Mouse (Mus musculus): Measurements from ENCODE around the gene Asxl1. TPM values are rescaled to one million over a fixed set of nuclear protein-coding genes. Genes with fewer than 3 reads are reported as not detected.

The Asxl1 gene
- polyA plus RNA-seq, 2 experiments = 19.4 to 28.5 TPM

DNA sequence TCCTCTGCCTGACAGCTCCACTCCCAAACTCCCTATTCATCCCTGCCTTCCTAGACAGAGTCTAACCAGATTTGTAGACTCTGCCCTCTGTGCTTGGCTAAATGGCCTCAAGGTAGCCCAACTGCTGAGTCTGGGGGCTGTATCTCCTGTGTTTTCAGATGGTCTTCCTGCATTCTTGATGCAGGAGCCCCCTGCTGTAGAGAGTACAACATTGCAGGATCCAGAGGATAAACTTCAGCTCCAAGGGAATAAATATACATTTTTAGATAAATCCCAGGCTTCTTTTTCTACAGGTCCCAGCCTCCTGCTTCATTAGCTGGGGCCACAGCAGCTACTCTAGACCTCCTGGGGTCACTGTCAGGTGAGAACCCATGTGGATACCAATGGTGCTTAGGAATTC, 75.6 kb downstream of the Asxl1 start:
- H3K4me2 ChIP-seq (replicated peaks; ENCODE audit: low read depth, low read length, severe bottlenecking) = no peak overlapping the region
- H3K27ac ChIP-seq (replicated peaks; ENCODE audit: low read depth, low read length) = no peak overlapping the region
- no peaks in the 10 kb centered on the region for H3K4me1 ChIP-seq (ENCODE audit: control insufficient read depth, insufficient read depth, low read length)
- ATAC-seq (ENCODE audit: low FRiP score, low read depth) (no peak), DNase-seq (ENCODE audit: low spot score) (no peak)
- no peaks in the 10 kb centered on the region for H3K27me3 ChIP-seq (ENCODE audit: control insufficient read depth, insufficient read depth, low read length)
- no peak for TF ChIP-seq POLR2A (IDR thresholded peaks at IDR 0.05; ENCODE audit: borderline replicate concordance, extremely low read depth, insufficient read depth, insufficient read length)
- peaks cover 52% of the 10 kb centered on the region for H3K36me3 ChIP-seq (ENCODE audit: control insufficient read depth, insufficient read depth, low read length)
- H3K9me3 ChIP-seq (ENCODE audit: control insufficient read depth, low read length) = no peaks in the 10 kb centered on the region
- no peak overlapping the region for H3K9ac ChIP-seq (ENCODE audit: low read depth, low read length, severe bottlenecking)
- H3K4me3 ChIP-seq (replicated peaks; ENCODE audit: low read length) = no peak overlapping the region

DNA sequence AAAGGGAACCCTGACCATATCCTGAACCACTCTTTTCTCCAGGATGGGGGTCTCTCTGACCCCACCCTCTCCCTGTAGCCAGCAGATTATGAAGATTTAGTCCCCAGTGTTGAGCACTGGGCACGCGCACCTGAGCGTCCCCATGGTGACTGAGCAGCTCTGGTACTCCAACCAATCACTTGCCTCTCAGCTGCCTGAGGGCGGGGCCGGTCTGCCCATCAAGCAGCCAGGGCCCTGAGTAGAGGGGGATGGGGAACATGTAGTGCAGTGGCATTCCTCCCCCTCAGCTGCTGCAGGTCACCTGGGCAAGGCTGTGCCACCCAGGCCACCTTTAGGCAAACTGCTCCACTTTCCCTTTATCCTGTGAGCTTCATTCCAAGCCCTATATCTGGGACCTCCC, 76.4 kb downstream of the Asxl1 start:
- no peak for ATAC-seq (ENCODE audit: low FRiP score, low read depth)
- Histone ChIP-seq H3K4me1 (ENCODE audit: control insufficient read depth, insufficient read depth, low read length) (no peaks in the 10 kb centered on the region), H3K4me2 (replicated peaks; ENCODE audit: low read depth, low read length, severe bottlenecking) (no peak overlapping the region), H3K36me3 (ENCODE audit: control insufficient read depth, insufficient read depth, low read length) (peaks cover 44% of the 10 kb centered on the region), H3K27me3 (ENCODE audit: control insufficient read depth, insufficient read depth, low read length) (no peaks in the 10 kb centered on the region), H3K27ac (replicated peaks; ENCODE audit: low read depth, low read length) (no peak overlapping the region), H3K9me3 (ENCODE audit: control insufficient read depth, low read length) (no peaks in the 10 kb centered on the region), H3K4me3 (replicated peaks; ENCODE audit: low read length) (no peak overlapping the region), H3K9ac (ENCODE audit: low read depth, low read length, severe bottlenecking) (no peak overlapping the region)
- no peak for DNase-seq (ENCODE audit: low spot score)
- TF ChIP-seq POLR2A (IDR thresholded peaks at IDR 0.05; ENCODE audit: borderline replicate concordance, extremely low read depth, insufficient read depth, insufficient read length) = no peak
- WGBS = 42% methylated on average over 5 of the region's 5 CpGs

DNA sequence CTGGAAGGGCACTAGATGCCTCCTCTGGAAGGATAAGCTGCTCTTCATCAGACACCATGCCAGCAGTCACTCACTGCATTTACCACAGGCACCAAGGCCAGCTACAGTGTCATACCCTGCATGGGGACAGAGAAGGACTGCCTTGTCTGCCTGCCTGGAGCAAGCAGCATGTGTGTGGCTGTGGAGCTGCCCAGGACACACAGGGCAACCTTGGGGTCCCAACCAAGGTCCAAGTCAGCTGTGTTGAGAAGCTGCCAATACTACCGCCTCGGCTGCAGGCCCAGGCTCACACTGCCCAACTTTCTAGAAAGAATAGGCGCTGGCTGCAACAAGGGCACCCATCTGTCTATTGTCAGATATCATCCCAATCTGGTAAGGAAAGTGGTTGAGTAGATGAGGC, 77.5 kb downstream of the Asxl1 start:
- Histone ChIP-seq H3K4me2 (replicated peaks; ENCODE audit: low read depth, low read length, severe bottlenecking) (no peak overlapping the region), H3K9me3 (ENCODE audit: control insufficient read depth, low read length) (no peaks in the 10 kb centered on the region), H3K9ac (ENCODE audit: low read depth, low read length, severe bottlenecking) (no peak overlapping the region), H3K27ac (replicated peaks; ENCODE audit: low read depth, low read length) (no peak overlapping the region), H3K27me3 (ENCODE audit: control insufficient read depth, insufficient read depth, low read length) (no peaks in the 10 kb centered on the region), H3K36me3 (ENCODE audit: control insufficient read depth, insufficient read depth, low read length) (peaks cover 41% of the 10 kb centered on the region), H3K4me1 (ENCODE audit: control insufficient read depth, insufficient read depth, low read length) (no peaks in the 10 kb centered on the region), H3K4me3 (replicated peaks; ENCODE audit: low read length) (no peak overlapping the region)
- no peak for ATAC-seq (ENCODE audit: low FRiP score, low read depth)
- TF ChIP-seq POLR2A (IDR thresholded peaks at IDR 0.05; ENCODE audit: borderline replicate concordance, extremely low read depth, insufficient read depth, insufficient read length) = no peak
- 80% methylated on average over 3 of the region's 3 CpGs for WGBS
- no peak for DNase-seq (ENCODE audit: low spot score)

DNA sequence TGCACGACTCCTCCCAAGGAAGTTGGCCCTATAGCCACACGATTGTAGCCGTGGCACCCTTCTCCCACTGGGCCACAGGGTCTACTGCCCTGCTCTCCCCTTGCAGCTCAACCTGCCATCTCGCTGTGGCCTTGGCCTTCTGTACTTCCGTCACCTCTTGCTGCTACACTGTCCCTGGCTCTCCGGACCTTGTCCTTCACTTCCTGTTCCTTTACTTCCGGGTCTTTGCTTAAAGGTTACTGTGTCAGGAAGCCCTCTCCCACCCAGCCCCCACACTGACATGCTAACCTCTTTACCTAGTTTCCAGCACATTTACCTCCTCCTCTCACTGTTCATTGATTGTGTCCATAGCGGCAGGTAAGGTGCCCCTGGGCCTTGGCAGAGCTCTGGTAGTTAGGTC, 78.9 kb downstream of the Asxl1 start:
- no peak for DNase-seq (ENCODE audit: low spot score)
- Histone ChIP-seq H3K4me3 (replicated peaks; ENCODE audit: low read length) (no peak overlapping the region), H3K4me1 (ENCODE audit: control insufficient read depth, insufficient read depth, low read length) (no peaks in the 10 kb centered on the region), H3K4me2 (replicated peaks; ENCODE audit: low read depth, low read length, severe bottlenecking) (no peak overlapping the region), H3K9ac (ENCODE audit: low read depth, low read length, severe bottlenecking) (no peak overlapping the region), H3K36me3 (ENCODE audit: control insufficient read depth, insufficient read depth, low read length) (peaks cover 35% of the 10 kb centered on the region), H3K27me3 (ENCODE audit: control insufficient read depth, insufficient read depth, low read length) (no peaks in the 10 kb centered on the region), H3K27ac (replicated peaks; ENCODE audit: low read depth, low read length) (no peak overlapping the region), H3K9me3 (ENCODE audit: control insufficient read depth, low read length) (no peaks in the 10 kb centered on the region)
- WGBS = 88% methylated on average over 8 of the region's 8 CpGs
- no peak for TF ChIP-seq POLR2A (IDR thresholded peaks at IDR 0.05; ENCODE audit: borderline replicate concordance, extremely low read depth, insufficient read depth, insufficient read length)
- no peak for ATAC-seq (ENCODE audit: low FRiP score, low read depth)

DNA sequence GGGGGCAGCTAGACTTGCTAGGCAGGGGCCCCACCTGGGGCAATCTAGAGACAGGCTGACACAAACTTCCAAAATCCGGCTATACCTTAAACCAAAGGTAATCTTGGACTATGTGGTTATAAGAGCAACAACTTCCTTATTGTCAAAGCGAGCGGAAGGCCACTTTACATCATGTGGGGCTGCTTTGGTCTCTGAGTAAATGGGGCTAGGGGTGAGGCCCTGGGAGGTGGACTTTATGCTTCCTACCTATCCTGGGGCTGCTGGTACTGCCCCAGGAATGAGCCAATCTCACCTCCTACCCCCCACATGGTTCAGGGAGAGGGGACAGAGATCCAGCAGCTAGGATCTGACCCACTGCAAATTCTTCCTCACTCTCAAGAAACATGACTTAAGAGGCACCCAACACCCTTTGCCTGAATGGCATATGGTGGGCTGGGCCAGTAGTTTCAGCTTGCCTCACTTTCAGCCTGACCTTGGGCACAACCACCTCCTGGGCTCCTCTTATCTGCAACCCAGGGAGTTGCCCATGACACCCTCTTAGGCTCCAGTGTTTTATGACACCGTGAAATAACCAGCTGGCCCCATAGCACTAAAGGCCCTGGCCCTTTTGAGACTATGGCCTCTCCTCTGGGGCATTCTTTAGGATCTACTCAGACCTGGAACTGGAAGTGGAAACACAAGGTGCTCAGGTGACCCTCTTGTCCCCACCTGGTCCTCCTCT, 79.7 kb downstream of the Asxl1 start:
- ATAC-seq (ENCODE audit: low FRiP score, low read depth) (no peak), DNase-seq (ENCODE audit: low spot score) (no peak)
- WGBS = 70% methylated on average over 4 of the region's 4 CpGs
- no peak overlapping the region for H3K9ac ChIP-seq (ENCODE audit: low read depth, low read length, severe bottlenecking)
- no peaks in the 10 kb centered on the region for H3K27me3 ChIP-seq (ENCODE audit: control insufficient read depth, insufficient read depth, low read length)
- H3K4me2 ChIP-seq (replicated peaks; ENCODE audit: low read depth, low read length, severe bottlenecking) = no peak overlapping the region
- no peaks in the 10 kb centered on the region for H3K9me3 ChIP-seq (ENCODE audit: control insufficient read depth, low read length)
- TF ChIP-seq POLR2A (IDR thresholded peaks at IDR 0.05; ENCODE audit: borderline replicate concordance, extremely low read depth, insufficient read depth, insufficient read length) = no peak
- no peak overlapping the region for H3K27ac ChIP-seq (replicated peaks; ENCODE audit: low read depth, low read length)
- peaks cover 35% of the 10 kb centered on the region for H3K36me3 ChIP-seq (ENCODE audit: control insufficient read depth, insufficient read depth, low read length)
- no peaks in the 10 kb centered on the region for H3K4me1 ChIP-seq (ENCODE audit: control insufficient read depth, insufficient read depth, low read length)
- H3K4me3 ChIP-seq (replicated peaks; ENCODE audit: low read length) = no peak overlapping the region
